In genomic region chr11:66526046-66526980, GRCm38 (mm10) we compare ENCODE assay signal across 8 mouse cellular contexts. TPM values are rescaled to one million over a fixed set of nuclear protein-coding genes. Genes with fewer than 3 reads are reported as not detected.
A peak's percentile ranks its signal among the peaks of the same experiment; 100 is the strongest.
DNase-seq lines count a peak whose midpoint lies in the region; ATAC-seq and TF ChIP-seq lines count a peak whose summit lies in the region.

No protein-coding gene starts in this region.

- peak overlapping the region; percentile 95 for H3K4me2 ChIP-seq in lung, embryonic 15.5 days
- H3K4me2 ChIP-seq in heart, embryonic 16.5 days (ENCODE audit: low read depth, low read length) = peak overlapping the region; percentile 92
- H3K4me2 ChIP-seq in stomach, embryonic 16.5 days (ENCODE audit: low read depth, low read length) = peak overlapping the region; percentile 85

- under 1% methylated on average over 67 of the region's 126 CpGs for WGBS in lung, embryonic 15.5 days
- under 1% methylated on average over 114 of the region's 126 CpGs for whole genome bisulfite sequencing in heart, embryonic 16.5 days
- WGBS in midbrain, embryonic 10.5 days = under 1% methylated on average over 68 of the region's 126 CpGs
- under 1% methylated on average over 83 of the region's 126 CpGs for WGBS in stomach, embryonic 16.5 days
- WGBS in thymus, adult 2 months = 6% methylated on average over 118 of the region's 126 CpGs

- ATAC-seq in lung, embryonic 15.5 days (ENCODE audit: borderline replicate concordance, extremely low read depth, low FRiP score, low TSS enrichment) = peak; percentile 30; the same call in 1 of the 2 replicates
- ATAC-seq in heart, embryonic 16.5 days (replicated peaks; ENCODE audit: extremely low read depth, insufficient read depth, low FRiP score) = peak; percentile 42; the same call in 1 of the 2 replicates
- ATAC-seq in stomach, embryonic 16.5 days (ENCODE audit: insufficient read depth, low FRiP score) = peak; percentile 54; the same call in 1 of the 2 replicates

- peak overlapping the region; percentile 54 for H3K4me3 ChIP-seq in lung, embryonic 15.5 days
- H3K4me3 ChIP-seq in heart, embryonic 16.5 days (ENCODE audit: low read length) = peak overlapping the region; percentile 62
- H3K4me3 ChIP-seq in midbrain, embryonic 10.5 days = peak overlapping the region; percentile 71
- H3K4me3 ChIP-seq in stomach, embryonic 16.5 days (replicated peaks; ENCODE audit: low read length) = peak overlapping the region; percentile 55
- H3K4me3 ChIP-seq in thymus, adult 2 months (ENCODE audit: control insufficient read depth, insufficient read depth, low read length) = no peak overlapping the region

- H3K36me3 ChIP-seq in lung, embryonic 15.5 days = no peaks in the 10 kb centered on the region
- H3K36me3 ChIP-seq in heart, embryonic 16.5 days (ENCODE audit: control insufficient read depth, insufficient read depth) = no peaks in the 10 kb centered on the region
- no peaks in the 10 kb centered on the region for H3K36me3 ChIP-seq in midbrain, embryonic 10.5 days
- no peaks in the 10 kb centered on the region for H3K36me3 ChIP-seq in stomach, embryonic 16.5 days (ENCODE audit: control insufficient read depth, insufficient read depth, low read length)
- H3K36me3 ChIP-seq in thymus, adult 2 months (ENCODE audit: control insufficient read depth, insufficient read depth, low read length) = no peaks in the 10 kb centered on the region

- H3K9ac ChIP-seq in lung, embryonic 15.5 days = peak overlapping the region; percentile 24; the same call in 1 of the 2 replicates
- H3K9ac ChIP-seq in heart, embryonic 16.5 days (ENCODE audit: low read length) = peak overlapping the region; percentile 65
- H3K9ac ChIP-seq in stomach, embryonic 16.5 days (ENCODE audit: low read length) = peak overlapping the region; percentile 60

- H3K27me3 ChIP-seq in lung, embryonic 15.5 days = peaks cover 78% of the 10 kb centered on the region
- peaks cover 71% of the 10 kb centered on the region for H3K27me3 ChIP-seq in heart, embryonic 16.5 days (ENCODE audit: control insufficient read depth, insufficient read depth, low read length)
- H3K27me3 ChIP-seq in midbrain, embryonic 10.5 days (ENCODE audit: low read depth, poor library complexity, severe bottlenecking) = peaks cover 94% of the 10 kb centered on the region
- H3K27me3 ChIP-seq in stomach, embryonic 16.5 days (ENCODE audit: control insufficient read depth, insufficient read depth, low read length) = peaks cover 59% of the 10 kb centered on the region
- no peaks in the 10 kb centered on the region; the same call in 1 of the 2 replicates for H3K27me3 ChIP-seq in thymus, adult 2 months (ENCODE audit: control insufficient read depth, insufficient read depth, low read length)

- TF ChIP-seq CTCF in thymus, adult 2 months (IDR thresholded peaks at IDR 0.05; ENCODE audit: borderline replicate concordance, control insufficient read depth, extremely low read depth, insufficient read depth, low read length, poor library complexity) = no peak

- peaks cover 19% of the 10 kb centered on the region for H3K4me1 ChIP-seq in lung, embryonic 15.5 days
- peaks cover 4% of the 10 kb centered on the region; the same call in 1 of the 2 replicates for H3K4me1 ChIP-seq in heart, embryonic 16.5 days (ENCODE audit: control insufficient read depth, insufficient read depth, low read length)
- H3K4me1 ChIP-seq in midbrain, embryonic 10.5 days = peaks cover 26% of the 10 kb centered on the region
- H3K4me1 ChIP-seq in stomach, embryonic 16.5 days (ENCODE audit: control insufficient read depth, insufficient read depth, low read length) = no peaks in the 10 kb centered on the region
- no peaks in the 10 kb centered on the region for H3K4me1 ChIP-seq in thymus, adult 2 months (replicated peaks; ENCODE audit: control insufficient read depth, insufficient read depth, low read length)

- no peaks in the 10 kb centered on the region for H3K9me3 ChIP-seq in lung, embryonic 15.5 days
- H3K9me3 ChIP-seq in heart, embryonic 16.5 days (replicated peaks; ENCODE audit: control insufficient read depth, low read length) = no peaks in the 10 kb centered on the region
- H3K9me3 ChIP-seq in midbrain, embryonic 10.5 days (replicated peaks) = no peaks in the 10 kb centered on the region
- no peaks in the 10 kb centered on the region for H3K9me3 ChIP-seq in stomach, embryonic 16.5 days (replicated peaks; ENCODE audit: control insufficient read depth, low read length)

- TF ChIP-seq POLR2A in thymus, adult 2 months (IDR thresholded peaks at IDR 0.05; ENCODE audit: control insufficient read depth, extremely low read depth, insufficient read depth, low read length, poor library complexity) = no peak

- DNase-seq in lung, adult 18-20 months = no peak
- peak; percentile 65 for DNase-seq in embryo, embryonic 11 days
- peak; percentile 62 to 67 for DNase-seq in layer of hippocampus, postnatal 36 days
- DNase-seq in midbrain, embryonic 10.5 days (ENCODE audit: low spot score) = peak; percentile 69
- DNase-seq in thymus, adult 2 months = no peak

- no peak overlapping the region for H3K27ac ChIP-seq in lung, embryonic 15.5 days
- no peak overlapping the region for H3K27ac ChIP-seq in heart, embryonic 16.5 days (ENCODE audit: low read length)
- peak overlapping the region; percentile 83 for H3K27ac ChIP-seq in midbrain, embryonic 10.5 days (replicated peaks)
- no peak overlapping the region for H3K27ac ChIP-seq in stomach, embryonic 16.5 days (ENCODE audit: low read length)
- no peak overlapping the region for H3K27ac ChIP-seq in thymus, adult 2 months (ENCODE audit: control insufficient read depth, insufficient read depth, low read length)

RNA-seq across cellular contexts. Expression of gene Shisa6, which starts 0.5 kb away (rescaled TPM):
- polyA plus RNA-seq in lung, embryonic 15.5 days (2015; fragmentation: Nextera tagmentation; extraction: Ambion mirVana) = 0.11 and 0.31 TPM in 2 replicates
- polyA plus RNA-seq in heart, embryonic 16.5 days (2015; fragmentation: Nextera tagmentation; extraction: Ambion mirVana) = 0.35 and 0.82 TPM in 2 replicates
- total RNA-seq in layer of hippocampus, postnatal 36 days (2021) = 100 to 1,000 TPM; 169 to 196 TPM
- 0.15 and 0.41 TPM in 2 replicates for polyA plus RNA-seq in midbrain, embryonic 10.5 days (2016; fragmentation: Nextera tagmentation; extraction: Ambion mirVana)
- polyA plus RNA-seq in stomach, embryonic 16.5 days (2015; fragmentation: Nextera tagmentation; extraction: Ambion mirVana) = 0.36 and 0.40 TPM in 2 replicates
- polyA plus RNA-seq in thymus, adult 2 months (2012; rRNA removed) = 1.8 and 2.1 TPM in 2 replicates

Comparison
In these comparisons a context has a peak if more than half of its experiments do, and no peak if none do; other contexts are left out.
1. DNase-seq: peak in embryo, embryonic 11 days (single experiment), layer of hippocampus, postnatal 36 days (2 of 2) and midbrain, embryonic 10.5 days (single experiment); none in lung, adult 18-20 months (0 of 2) and thymus, adult 2 months (single experiment).
2. Peak in every context shown above with its lines, with median percentiles within 50 percentile points of each other: ATAC-seq, H3K4me2 ChIP-seq and H3K9ac ChIP-seq.